Mouse (Mus musculus) cerebral cortex, adult 2 months (tissue): ENCODE data around the gene Nup210l.

Experiments used
- WGBS: fragments of 180-500 bp; shearing (Covaris S2); methylation state at CpG from one replicate; pipeline ENCODE4 v1.1.7; 2018; 5-methylcytosine and 5-hydroxymethylcytosine counted together

Nup210l gene

DNA sequence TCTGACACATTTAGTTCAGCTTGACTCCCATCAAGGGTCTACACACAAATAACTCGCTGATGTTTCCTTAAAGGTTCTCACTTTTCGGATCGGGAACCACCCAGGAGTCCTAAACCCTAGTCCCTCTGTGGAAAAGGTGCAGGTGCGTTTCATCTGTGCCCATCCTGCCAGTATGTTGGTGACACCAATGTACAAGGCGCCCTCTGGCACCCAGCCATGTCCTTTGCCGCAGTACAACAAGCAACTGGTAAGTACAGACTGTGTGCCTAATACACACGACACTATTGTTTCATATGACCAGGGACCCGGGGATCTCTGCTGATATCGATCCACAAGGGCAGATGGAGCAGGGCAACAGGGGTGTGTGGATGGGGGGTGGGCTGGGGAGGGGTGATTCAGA is 55.8 kb downstream of the Nup210l start:
- 85% methylated on average over 9 of the region's 9 CpGs for WGBS

GRCm38 (mm10) chr3:90161541-90161940 is 57.6 kb downstream of the Nup210l start:
- WGBS: 71% methylated on average over 3 of the region's 3 CpGs

DNA sequence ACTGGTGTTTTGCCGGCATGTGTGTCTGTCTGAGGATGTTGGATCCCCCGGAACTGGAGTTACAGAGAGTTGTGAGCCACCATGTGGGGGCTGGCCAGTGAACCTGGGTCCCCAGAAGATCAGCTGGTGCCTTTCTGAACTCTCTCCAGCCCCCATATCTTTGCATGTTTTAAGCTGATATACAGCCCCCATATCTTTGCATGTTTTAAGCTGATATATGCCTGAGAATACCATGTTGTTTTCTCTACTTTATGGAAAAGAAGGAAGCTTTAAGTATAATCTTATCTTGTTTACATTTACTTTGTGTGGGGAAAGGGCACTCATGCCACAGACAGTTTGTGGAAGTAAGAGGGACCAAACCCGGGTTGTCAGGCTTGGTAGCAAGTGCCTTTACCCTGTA is 75.6 kb downstream of the Nup210l start:
- WGBS: 82% methylated on average over 3 of the region's 3 CpGs

- 60% methylated on average over 3 of the region's 3 CpGs for WGBS
Observed at GRCm38 (mm10) chr3:90183581-90183980, 79.6 kb downstream of the Nup210l start.

DNA sequence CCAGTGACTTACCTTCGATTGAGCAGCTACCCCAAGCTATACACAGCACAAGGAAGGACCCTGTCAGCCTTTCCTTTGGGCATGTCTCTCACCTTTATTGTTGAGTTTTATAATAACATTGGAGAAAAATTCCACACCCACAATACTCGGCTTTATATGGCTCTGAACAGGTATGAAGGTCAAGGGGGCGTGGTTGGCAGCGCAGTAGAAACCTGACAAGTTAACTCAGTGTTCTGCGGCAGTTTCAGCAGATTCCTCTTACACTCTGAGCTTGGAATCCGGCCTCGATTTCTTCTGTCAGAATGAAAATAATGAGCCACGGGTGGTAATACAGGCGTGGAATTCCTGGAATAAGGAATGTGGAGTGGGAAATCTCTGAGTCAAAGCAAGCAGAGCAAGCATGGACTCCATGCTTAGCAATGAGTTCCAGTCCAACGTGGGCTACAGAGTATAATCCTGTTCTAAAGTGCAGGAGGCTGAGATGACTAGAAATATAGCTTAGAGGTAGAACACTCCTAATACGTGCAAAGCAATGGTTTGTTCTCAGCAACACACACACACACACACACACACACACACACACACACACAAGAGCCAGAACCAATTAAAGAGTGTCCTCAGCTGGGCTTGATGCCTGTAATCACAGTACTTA is 87.1 kb downstream of the Nup210l start:
- WGBS: 82% methylated on average over 11 of the region's 11 CpGs

DNA sequence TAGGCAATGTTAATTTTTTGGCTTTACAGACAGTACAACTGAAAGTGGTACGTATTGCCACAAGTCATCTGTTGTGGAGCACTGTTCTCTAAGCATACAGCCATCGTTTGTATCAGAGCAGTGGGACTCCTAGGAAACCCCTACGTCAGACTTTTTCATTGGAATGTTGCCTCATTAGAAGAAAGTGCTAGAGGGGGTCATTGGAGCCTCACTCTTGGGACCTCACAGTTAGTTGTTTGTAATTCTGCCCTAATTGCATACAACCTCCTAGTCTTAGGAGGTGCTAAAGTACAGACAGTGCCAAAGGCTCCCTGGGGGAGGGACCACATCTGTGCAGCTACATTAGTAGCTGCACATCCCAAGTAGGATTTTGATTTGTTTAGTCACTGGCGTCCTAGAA is 90.8 kb downstream of the Nup210l start:
- 36% methylated on average over 4 of the region's 4 CpGs for WGBS

GRCm38 (mm10) chr3:90195644-90196043 is 91.7 kb downstream of the Nup210l start:
- 75% methylated on average over 1 of the region's 1 CpGs for WGBS

DNA sequence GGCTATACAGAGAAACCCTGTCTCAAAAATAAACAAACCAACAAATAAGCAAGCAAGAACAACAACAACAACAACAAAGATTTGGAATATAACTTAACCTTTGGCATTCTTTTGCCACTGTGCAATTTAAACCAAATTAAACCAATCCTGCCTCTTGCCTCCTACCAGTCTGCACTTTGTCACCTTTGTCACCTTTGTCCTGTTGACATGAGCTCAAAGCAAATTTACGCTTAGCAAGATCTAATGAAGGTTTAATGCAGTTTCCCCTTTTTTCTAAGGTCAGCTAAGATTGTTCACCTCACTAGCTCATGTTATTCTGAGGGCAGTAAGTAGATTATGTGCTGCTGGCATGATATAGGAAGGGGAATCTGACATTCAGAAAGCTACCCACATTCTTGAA is 93.6 kb downstream of the Nup210l start:
- 95% methylated on average over 1 of the region's 1 CpGs for whole genome bisulfite sequencing

DNA sequence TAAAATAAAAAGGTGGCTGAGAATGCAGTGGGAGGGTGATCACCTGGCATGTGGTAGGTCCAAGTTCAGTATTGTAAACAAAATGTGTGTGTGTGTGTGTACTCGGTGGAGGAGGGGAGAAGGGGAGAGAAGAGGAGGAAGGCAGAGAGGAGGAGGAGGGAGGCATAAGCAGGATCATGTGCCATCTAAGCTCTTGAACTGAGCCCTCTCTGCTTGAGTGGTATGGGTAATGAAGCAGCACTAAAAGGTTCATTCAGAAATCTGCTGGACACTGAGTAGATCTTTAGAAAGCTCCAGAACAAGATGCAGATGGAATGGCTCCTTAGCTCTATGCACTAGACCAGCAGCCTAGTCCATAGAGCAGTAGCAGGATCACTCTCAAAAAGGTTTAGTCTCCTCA is 99.0 kb downstream of the Nup210l start:
- WGBS: 42% methylated on average over 1 of the region's 1 CpGs

DNA sequence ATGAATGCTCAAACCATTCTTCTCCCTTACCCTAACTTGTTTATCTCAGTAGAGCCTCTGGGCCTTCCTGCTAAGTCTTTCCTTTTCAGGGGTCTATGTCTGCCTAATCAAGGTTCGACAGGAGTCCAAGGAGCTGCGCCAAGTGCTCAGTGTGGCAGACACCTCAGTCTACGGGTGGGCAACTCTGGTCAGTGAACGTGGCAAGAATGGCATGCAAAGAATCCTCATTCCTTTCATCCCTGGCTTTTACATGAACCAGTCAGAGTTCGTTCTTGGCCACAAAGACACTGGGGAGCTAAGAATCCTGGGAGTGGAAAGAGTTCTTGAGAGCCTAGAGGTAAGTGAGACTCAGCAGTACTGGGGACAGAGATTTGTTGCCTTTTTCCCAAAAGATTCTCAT is 99.7 kb downstream of the Nup210l start:
- 75% methylated on average over 5 of the region's 5 CpGs for WGBS

GRCm38 (mm10) chr3:90204582-90204981 is 100.7 kb downstream of the Nup210l start:
- 97% methylated on average over 2 of the region's 2 CpGs for WGBS

GRCm38 (mm10) chr3:90208662-90209061 is 104.7 kb downstream of the Nup210l start:
- 87% methylated on average over 2 of the region's 2 CpGs for WGBS

- 85% methylated on average over 5 of the region's 5 CpGs for WGBS
Observed at GRCm38 (mm10) chr3:90209908-90210566, 106.1 kb downstream of the Nup210l start.

DNA sequence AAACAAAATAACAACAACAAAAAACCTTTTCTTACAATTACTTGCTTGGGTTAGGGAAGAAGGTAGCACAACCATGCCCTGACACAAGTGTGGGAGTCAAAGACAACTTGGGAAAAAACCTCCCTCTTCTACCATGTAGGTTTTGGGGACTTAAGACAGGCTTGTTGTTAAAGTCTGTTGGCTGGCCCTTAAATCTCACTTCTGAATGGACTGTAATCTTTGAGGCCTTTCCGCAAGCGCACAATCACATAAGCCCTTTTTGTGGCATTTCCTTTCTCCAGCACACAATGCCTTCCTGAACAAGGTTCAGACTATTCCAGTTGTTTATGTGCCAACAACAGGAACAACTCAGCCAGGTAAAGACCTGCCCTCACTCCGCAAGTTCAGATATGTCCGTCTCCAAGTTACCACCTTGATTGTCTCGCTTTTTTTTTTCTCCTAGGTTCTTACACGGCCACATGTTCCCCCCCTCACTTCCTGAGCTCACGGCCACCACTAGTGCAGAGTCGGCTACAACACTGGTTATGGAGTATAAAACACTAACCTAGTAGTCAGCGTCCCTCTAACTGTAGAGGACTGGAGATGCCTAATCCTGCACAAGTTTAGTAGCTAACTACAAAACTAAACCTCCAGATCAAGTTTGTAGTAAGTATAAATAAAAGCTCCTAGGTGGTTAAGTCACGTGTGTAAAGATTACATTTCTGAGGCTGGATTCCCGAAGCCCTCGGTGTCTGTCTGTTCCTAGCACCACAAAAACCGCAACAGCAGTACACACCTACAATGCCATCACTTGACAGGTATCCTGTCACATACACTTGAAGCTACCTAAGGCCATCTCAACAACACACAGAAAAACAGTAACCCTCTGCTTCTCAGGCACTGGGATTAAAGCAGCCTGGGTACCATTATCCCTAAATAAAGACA is 107.8 kb downstream of the Nup210l start:
- 68% methylated on average over 13 of the region's 13 CpGs for WGBS

GRCm38 (mm10) chr3:90212723-90213122 is 108.8 kb downstream of the Nup210l start:
- WGBS: 7% methylated on average over 5 of the region's 5 CpGs

- WGBS: under 1% methylated on average over 42 of the region's 42 CpGs
Observed at GRCm38 (mm10) chr3:90213377-90213866, 109.5 kb downstream of the Nup210l start, which contains the start of the genes Rps27 and Rab13. Rps27 (minus strand) TSS chr3:90213651. Rab13 (plus strand) TSS chr3:90213695.

- WGBS: 10% methylated on average over 12 of the region's 12 CpGs
Observed at GRCm38 (mm10) chr3:90213956-90214684, 110.2 kb downstream of the Nup210l start.

GRCm38 (mm10) chr3:90215825-90216380 is 112.0 kb downstream of the Nup210l start:
- 46% methylated on average over 1 of the region's 1 CpGs for WGBS

GRCm38 (mm10) chr3:90220088-90220487 is 116.2 kb downstream of the Nup210l start:
- WGBS: 8% methylated on average over 6 of the region's 6 CpGs

GRCm38 (mm10) chr3:90220531-90220951 is 116.6 kb downstream of the Nup210l start:
- WGBS: 2% methylated on average over 20 of the region's 20 CpGs

- 25% methylated on average over 5 of the region's 5 CpGs for WGBS
Observed at GRCm38 (mm10) chr3:90221123-90221522, 117.2 kb downstream of the Nup210l start.
